Mouse (Mus musculus): ENCODE data around the gene Nfib.

GRCm38 (mm10) chr4:82408463-82409404 is 296.8 kb downstream of the Nfib start:
- TF ChIP-seq POLR2A (IDR thresholded peaks at IDR 0.05; ENCODE audit: insufficient read depth, low read depth, low read length) (no peak), CTCF (IDR thresholded peaks at IDR 0.05) (no peak), EP300 (IDR thresholded peaks at IDR 0.05; ENCODE audit: insufficient read depth, low read depth, low read length) (no peak)

All from heart, adult 2 months (tissue).